Mouse (Mus musculus): ENCODE measurements around the gene Psmb2.

The Psmb2 gene

DNA sequence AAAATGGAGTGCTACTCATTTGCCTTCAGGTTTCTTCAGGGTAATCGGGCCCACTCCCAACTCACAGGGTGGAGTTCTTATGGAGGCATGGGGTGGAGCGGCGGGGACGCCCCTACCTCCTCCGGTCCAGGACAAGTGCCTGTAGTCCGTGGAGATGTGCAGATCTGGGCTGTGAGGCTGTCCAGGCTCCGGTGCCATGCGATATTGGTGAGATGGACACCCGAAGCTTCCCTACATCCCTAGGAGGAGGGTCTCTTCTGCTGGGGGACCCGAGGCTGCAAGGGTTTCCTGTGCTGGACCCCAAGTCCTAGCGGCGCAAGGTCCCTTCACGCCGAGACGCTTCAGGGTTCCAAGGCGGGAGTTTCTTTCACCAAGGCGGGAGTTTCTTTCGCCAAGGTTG lies 54.7 kb downstream of the Psmb2 start:
- DNase-seq (ENCODE audit: low spot score) = no peak

DNA sequence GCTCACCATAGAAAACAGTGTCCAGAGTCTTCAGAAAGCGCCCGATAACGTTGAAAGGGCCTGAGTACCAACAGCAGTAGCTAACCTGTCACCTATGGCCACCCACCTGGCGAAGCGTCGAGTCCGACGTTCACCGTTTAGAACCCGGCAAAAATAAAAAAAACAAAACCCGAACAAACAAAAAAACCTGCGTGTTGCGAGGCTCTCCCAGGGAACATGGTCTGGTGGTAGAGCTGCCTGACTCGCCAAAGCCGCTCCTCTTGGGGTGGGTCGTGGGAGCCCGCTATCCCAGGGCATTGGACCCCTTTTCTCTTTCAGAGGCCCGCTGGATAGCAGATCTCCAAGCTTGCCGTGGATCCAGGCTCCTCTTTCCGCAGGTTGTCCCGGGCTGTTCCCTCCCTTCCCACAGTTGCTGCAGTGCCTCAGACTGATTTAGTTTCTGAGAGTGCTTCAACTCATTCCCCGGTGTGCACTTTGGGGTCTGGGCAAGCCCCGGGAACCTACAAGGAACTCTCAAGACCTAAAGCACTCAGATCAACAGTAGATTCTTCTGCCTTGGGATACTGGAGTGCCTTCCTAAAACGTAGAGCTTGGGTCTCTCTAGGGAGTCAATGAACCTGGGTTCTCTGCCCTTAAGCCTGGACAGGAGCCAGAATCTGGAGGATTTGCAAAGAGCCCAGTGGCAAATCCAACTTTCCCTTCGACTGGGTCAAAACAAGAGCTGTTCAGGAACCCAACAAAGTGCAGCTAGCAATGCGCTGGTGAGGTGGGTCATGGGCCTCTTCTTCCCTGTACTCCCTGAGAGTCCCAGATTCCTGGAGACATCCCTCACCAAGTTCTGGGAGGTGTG lies 55.3 kb downstream of the Psmb2 start:
- no peak for DNase-seq (ENCODE audit: low spot score)

DNA sequence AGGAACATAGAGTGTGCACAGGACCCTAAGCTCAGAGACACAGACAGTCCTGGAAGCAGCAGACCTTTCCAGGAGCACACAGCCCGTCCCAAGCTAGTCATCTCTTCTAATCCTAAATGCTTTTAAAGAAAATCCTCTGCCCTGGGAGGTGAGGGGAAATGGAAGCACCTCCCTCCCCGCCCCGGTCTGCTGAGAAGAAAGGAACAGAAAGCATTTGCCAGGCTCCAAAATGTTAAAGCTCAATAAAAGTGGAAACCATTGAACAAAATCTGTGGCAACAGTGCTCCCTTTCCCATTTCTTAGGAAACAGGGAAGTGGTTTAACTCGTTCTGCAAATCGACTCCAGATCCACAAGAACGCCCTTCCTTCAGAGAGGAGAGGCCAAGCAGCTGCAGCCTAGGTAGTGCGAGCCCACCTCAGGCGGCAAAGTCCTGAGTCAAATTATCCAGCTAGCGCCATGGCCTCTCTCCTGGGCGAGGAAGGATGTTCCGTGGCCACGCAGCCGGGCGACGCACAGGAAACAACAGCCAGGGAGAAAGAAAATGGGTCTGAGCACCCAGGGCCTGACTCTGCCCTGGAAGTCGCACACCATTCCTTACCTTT lies 56.7 kb downstream of the Psmb2 start:
- no peak for DNase-seq (ENCODE audit: low spot score)

DNA sequence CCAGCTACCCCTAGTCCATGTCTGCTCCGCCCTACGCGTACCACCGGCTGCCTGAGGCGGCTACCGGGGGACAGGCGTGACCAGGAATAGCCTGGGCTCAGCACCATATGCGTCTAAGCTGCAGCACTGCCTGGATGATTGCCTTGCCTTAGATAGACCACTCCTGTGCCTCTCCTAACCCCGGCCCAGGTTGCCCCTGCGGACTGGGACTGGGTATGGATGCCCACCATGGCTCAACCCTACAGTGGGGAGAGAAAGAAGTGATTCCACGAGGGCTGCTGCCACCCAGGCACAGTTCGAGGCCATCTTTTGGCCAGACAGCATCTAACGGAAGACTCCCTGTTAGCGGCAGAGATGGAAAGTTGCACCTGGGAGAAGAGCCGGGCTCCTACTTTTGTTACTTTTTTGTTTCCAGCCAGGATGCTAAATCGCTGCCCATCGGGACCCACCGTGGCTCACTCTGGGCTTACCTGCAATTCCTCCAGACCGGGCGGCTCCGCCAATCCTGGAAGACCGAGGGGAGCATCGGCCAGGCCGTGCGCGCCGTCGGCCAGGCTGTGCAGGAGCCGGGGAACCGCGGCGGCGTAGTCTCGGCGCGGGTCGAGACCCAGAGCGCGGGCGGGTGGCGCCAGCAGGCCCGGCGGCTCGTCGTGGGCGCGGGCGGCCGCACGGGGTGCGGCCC lies 57.4 kb downstream of the Psmb2 start:
- no peak for DNase-seq (ENCODE audit: low spot score)

DNA sequence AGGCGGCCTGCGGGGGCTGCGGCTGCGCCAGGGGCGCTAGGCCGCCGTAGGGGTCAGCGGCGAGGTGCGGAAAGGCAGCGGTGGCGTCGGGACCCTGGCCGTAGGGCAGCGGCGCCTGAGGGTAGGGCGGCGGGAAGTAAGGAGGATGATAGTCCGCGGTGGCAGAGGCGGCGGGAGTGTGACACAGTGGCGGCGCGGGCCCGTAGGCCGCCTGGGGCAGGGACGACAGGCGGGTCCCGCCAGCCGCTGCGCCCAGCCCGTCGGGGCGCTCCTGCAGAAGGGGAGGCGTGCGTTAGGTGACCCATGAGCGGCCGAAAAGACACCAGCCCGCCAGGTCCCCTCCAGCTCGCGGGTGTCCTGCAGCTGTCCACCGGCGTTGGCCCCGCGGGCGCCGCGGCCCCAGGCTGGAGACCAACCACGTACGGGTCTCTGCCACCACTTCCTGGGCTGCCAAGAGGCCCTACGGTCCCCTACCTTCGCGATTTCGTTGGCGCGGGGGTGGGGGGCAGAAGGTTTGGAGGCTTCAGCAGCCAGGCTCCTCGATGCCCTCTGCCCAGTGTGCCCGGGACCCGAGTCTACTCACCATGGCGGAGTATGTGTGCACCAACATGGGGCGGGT lies 58.1 kb downstream of the Psmb2 start:
- DNase-seq (ENCODE audit: low spot score) = no peak

DNA sequence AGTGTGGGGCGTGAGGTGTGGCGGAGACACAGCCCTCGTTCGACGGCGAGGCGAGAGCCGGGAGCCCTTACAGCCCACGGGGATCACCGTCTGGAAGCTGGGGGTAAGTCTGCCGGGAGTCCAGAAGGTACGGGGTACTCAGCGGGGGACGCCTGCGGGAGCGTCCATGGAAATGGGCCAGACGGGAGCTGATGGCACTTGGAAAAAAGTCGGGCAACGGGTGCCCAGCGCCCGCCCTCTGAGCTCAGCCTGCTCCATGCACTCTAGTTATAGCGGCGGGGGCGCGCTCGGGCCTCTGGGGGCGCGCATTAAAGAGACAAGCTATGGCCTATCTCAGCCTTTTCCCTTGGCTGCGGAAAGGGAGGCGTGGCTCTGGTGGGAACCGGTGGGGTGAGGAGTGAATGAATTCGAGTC lies 58.6 kb downstream of the Psmb2 start, which contains the start of gene Tfap2e:
Gene Tfap2e (minus strand): TSS at position 240 of the 414 bp plus-strand sequence.
- no peak for DNase-seq (ENCODE audit: low spot score)

DNA sequence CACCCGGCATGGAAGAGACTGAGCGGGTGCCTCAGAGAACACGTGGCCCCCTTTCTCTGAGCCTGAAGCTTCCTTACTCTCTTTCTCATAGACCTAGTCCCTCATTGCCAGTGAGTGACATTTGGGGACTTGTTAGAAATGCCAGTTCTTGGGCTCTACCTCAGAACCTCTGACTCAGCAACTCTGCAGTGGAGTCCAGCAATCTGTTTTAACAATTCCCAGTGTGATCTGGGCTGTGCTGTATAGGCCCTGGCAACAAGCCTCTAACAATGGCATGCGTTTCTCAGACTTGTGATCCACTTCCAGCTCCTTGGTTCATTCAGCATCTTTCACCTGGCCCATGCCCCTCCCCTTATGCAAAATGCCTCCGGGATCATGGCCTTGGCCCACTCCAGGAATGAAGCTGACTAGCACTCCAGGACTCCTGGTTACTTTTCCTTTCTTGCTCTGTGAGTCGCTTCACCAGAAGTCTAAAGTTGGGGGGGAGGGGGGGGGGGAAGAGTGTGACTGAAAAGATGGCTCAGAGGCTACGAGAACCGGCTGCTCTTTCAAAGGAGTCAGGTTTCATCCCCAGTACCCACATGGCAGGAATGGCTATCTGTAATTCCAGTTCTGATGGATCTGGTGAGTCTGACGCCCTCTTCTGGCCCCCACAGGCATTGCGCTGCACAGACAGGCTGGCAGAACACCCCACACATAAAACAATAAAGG lies 62.7 kb downstream of the Psmb2 start:
- DNase-seq (ENCODE audit: low spot score) = no peak

DNA sequence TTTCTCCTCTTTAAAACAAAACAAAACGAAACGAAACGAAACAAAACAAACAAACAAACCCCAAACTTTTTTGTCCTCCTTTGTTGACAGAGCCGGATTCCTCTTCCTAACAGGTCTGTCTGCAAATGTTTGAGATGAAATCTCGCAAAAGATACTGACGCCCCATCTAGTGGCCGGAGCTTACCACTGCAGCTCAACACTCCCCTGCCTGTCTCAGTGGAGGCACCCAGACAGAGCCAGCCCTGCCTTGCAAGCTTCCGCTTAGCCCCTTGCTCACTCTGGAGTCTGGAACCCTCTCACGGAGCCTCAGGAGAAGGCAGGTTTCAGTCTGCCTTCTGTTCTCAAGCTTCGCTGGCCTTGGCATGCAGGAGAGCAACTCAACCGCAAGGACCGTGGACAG lies 64.0 kb downstream of the Psmb2 start:
- peak; percentile 82 for DNase-seq (ENCODE audit: low spot score)

DNA sequence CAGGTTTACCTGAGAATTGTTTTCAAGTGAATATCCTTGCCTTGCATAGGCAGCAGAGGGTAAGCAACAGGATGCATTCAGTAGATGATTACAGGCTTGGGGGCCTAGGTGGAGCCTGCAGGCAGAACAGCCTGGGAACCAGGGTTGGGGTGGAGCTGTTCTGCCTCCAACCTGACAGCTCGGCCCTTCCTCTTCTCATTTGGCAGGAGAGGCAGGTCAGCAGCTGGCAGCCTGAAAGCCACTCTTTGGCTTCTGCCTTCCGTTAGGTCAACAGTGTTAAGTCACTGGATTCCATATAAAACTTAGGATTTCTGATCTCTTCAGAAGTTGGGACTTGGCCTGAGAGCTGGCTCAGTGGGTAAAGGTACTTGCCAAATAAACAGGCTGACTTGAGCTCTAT lies 65.5 kb downstream of the Psmb2 start:
- no peak for DNase-seq (ENCODE audit: low spot score)

DNA sequence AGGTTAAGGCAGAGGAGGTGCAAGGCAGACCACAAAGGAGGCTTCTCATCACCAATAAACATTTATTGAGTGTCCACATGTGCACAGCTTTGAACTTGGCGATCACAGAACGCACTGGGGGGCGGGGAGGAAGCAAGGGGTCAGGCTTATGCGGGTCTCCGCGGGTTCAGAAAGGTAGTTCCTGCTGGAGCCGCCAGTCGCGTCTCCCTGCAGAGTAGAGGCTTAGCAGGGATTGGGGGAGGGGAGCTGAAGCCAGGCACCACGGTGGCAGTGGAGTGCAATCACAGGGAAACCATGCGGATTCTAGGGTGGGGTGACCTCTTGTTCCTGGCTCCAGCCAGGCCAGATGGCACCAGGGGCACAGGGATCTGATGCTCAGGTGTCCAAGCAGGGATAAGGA lies 66.3 kb downstream of the Psmb2 start:
- DNase-seq (ENCODE audit: low spot score) = no peak

DNA sequence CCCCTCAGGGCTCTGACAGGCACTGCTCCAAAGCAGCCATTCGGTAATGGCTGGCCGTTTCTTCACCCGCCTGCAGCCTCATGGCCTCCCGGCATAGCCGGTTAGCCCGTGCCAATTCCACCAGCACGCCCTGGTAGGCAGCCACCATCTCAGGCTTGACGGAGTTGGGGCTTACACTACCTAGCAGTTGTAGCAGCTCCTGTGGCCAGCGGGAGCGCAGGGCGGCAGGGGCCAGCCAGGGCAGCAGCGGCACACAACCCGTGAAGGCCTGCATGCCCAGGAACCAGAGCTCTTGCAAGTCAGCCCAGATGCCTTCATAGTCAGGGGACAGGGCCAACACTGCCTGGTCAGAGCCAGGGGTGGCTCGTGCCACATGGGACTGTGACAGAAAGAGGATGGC lies 67.4 kb downstream of the Psmb2 start:
- no peak for DNase-seq (ENCODE audit: low spot score)

DNA sequence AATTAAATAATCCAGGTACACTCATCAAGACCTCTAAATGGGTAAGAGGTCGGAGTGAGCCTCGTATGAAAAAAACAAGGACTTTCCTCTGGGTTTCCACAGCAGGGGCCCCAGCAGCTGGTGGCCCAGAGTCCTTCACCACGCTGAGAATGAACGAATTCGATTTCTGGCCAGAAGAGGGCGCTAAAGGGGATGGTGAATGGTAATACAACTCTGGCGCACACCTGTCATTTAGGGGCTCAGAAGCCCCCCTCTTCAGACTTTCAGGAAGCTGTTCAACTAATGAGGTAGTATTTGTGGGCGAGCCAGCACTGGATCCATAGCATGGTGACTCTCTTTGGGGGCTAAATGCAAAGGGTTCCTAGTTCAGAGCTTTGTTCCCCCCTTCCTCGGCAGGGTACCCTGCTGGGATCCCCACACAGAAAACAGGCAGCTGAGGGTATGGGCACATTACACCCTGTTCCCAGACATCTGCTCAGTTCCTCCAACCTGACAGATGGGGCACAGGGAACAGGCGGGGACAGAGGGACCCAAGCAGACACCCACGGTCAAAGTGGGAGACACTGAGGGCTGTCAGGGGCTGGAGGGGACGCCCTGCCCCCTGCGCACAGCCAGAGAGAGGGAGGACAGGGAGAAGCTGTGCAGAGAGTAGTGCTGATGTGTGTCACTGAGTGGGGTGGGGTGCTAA lies 68.2 kb downstream of the Psmb2 start:
- peak; percentile 35 for DNase-seq (ENCODE audit: low spot score)

DNA sequence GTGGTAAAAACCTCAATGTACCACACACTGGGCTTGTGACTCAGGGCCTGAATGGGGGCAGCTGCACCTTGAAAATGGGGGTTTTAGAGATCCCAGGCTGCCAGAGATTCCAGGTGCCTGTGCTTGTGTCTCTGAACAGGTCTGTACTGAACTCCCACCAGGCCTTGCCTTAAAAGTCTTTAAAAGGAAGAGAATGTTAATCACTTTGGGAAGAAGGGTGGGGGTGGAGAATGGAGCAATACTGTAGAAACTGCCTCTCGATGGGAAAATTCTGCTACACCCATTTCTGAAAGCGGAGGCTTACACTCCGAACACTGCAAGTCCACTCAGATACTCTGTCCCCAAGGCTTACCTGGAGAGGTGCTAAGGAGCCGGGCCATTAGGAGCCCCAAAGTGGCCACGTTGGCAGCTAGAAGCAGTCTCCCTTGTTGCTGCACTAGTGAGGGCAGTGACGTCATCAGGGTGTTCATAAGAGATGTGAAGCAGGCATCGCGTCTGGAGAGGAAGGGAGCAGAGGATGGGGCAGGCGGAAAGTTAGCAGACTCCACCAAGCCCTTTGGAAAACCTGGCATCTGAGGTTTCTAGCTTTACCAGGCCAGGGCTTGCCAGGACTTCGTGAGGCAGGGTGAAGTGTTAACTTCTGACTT lies 68.9 kb downstream of the Psmb2 start:
- no peak for DNase-seq (ENCODE audit: low spot score)

DNA sequence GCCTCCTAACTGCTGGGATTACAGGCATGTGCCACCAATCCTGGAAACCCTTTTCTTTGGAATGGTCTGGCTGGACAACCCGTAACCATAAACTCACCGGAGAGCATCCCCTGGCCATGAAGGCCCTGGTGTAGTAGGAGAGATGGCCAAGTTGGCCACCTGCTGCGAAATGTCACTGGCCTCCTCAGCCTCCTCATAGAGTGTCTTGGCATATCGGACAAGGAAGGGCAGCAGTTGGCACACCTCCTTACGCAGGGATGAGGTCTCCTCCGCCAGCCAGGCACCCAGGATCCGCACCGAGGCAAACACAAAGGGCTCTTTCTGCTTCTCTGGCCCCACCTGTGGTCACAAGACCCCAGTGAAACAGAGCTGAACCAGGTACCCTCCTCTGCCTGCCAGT lies 71.0 kb downstream of the Psmb2 start:
- no peak for DNase-seq (ENCODE audit: low spot score)

DNA sequence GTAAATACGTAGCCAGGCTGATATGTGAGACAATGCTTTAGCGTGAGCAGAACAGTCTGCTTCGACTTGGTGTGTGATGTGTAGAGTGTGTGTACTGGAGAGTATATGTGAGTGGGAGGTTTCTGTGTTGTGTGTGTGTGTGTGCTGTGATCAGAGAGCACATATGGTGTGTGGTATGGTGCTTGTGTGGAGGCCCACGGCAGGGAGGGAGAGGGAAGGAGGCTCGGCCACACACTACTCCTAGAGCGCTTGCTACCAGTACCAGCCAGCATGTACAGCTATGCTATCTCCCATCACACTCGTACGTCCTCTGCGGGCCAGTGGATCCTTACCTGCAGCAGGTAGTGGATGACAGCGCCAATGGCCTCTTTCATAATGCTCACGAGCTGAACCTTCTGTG lies 72.1 kb downstream of the Psmb2 start:
- no peak for DNase-seq (ENCODE audit: low spot score)

DNA sequence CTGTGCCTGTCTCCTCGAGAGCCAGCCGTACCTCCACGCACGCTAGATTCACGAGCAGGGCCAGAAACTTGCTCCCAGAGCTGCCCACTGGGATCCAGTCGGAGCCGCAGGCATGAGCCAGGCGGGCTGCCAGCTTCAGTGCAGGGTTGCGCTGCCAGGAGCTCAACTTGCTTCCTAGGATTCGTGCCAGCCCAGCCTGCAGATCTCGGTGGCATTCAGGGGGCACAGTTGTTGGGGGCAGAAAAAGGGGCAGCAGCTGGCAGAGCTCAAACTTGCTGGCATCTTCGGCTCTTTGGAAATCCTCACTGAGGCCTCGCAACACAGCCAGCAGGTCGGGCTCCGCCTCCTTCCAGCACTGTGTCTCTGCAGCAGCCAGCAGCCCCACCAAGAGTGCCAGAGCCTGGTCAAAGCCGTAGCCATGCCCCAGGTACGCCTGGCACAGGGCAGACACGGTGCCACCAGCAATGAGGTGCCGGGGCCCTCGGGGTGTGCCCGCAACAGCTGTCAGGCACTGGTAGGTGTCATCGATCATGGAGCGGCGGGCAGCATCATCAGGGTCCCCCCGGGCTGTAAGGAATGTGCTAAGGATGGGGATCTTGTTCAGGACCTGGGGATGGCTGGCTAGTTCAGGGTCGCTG lies 72.7 kb downstream of the Psmb2 start:
- no peak for DNase-seq (ENCODE audit: low spot score)

DNA sequence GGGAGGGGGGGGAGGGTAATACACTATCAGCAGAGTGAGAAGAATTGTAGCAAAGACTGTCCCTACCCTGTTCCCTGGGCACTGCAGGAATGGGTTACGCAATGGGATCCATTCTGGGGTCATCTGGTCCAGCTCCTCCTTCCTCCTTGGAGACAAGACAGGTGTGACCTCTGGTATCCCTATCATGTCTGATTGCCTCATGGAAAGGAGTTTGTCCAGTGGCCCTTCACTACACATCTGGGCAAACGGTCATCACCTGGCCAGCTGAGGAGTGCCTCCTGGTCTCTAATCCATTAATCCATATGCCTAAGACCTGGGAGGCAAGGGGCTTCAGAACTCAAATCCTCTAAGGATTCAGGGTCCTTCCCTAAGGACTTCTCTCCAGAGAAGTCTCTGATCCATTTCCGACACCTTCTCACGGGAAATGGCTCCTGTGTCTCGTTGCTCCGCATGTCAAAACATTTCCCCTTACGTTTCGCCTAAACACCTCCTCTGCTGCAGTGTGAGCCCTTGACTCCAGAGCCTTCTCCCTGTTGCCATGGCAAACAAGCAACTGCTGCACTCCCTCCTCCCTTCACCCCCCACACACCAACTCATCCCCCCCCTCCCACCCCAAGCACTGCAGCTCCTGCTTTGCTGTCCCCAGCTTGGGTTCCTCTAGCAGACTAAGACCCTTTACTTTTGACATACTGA lies 73.6 kb downstream of the Psmb2 start:
- DNase-seq (ENCODE audit: low spot score) = no peak

DNA sequence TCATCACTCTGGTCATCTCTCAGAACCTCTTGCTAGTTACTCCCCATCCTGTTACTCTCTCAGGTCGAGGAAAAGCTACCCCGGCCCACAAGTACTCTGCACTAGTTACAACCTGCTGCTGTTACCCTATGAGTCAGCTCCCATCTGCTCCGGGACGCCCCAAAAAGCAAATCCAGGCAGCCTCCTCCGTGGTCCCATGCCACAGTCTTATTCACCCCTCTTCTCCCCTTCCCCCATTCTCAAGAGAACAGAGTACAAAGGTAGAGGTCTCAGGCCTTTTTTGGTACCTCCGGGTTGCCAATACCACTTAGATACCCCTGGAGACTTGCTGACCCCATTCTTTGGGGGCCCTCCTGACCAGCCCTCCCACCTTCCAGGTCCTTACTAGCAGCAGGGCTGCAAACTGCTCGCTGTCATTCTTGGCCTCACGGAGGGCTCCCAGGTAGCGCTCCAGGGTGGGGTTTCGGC lies 74.2 kb downstream of the Psmb2 start:
- no peak for DNase-seq (ENCODE audit: low spot score)

DNA sequence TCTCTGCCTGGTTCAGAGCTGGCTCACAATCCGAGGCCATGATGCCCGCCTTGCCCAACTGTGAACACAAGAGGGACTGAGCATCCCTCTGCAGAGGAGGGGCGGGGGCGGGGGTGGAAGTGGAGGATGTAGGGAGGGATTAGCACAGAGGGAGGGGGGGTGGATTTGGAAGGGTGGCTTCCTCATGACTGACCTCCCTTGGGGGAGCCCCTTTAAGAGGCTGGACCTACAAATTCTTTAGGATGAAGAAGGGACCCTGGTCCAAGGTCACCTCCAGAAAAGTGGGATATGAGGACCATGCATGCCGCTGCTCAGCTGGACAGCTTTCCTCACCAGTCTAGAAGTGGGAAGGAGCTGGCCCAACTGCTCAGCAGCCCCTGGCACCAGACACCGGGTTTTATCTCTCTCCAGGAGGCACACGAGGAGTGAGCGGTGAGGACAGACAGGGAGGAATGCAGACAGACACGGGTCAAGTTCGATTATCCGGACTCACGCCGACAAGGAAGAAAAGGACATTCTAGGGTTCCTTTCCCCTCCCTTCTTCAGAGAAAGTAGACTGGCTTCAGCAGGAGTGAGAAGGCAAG lies 74.7 kb downstream of the Psmb2 start:
- no peak for DNase-seq (ENCODE audit: low spot score)

All from lung, postnatal 25 days (tissue).